ENCODE assay signal across 7 mouse cellular contexts in the genomic region with DNA sequence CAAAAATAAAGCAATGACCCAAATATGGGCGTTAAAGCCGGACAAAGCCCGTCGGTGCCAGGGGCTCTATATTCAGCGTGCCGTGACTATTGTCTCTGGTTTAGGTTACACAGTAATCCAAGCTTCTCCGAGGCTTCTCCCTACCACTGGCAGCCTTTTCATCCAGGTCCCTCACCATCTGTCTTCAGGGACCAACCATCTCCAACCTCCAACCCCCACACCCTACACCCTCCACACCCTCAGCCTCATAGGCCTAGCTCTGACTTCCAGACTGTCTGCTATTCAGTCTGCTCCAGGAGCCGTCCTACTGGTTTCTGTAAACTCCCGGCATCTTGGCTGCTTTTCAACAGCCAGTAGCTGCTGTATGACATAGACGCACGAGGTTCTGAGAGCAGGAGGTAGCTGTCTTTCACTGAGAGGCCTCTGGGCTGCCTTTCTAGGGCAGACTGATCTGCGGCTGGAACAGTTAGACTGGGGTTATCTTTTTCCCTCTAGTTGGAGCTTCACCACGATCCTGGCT. TPM values are rescaled to one million over a fixed set of nuclear protein-coding genes. Genes with fewer than 3 reads are reported as not detected.
DNase-seq lines count a peak whose midpoint lies in the region; ATAC-seq and TF ChIP-seq lines count a peak whose summit lies in the region.

No protein-coding gene starts in this region.

- TF ChIP-seq EP300 in MEL (IDR thresholded peaks at IDR 0.05; ENCODE audit: low read depth in 1 of 2, low read length in 2 of 2) = no peak

- TF ChIP-seq RAD21 in MEL (IDR thresholded peaks at IDR 0.05; ENCODE audit: low read depth, low read length) = no peak

- TF ChIP-seq CTCF in MEL (IDR thresholded peaks at IDR 0.05 in 2 of 3, conservative IDR thresholded peaks at IDR 0.05 in 1 of 3; ENCODE audit: control insufficient read depth in 1 of 3, insufficient read depth in 1 of 3, low read depth in 2 of 3, low read length in 3 of 3, poor library complexity in 1 of 3, severe bottlenecking in 1 of 3) = no peak
- TF ChIP-seq CTCF in cerebellum, adult 2 months (IDR thresholded peaks at IDR 0.05; ENCODE audit: borderline replicate concordance, insufficient read depth, low read depth, low read length) = no peak
- no peak; the same call in 1 of the 2 replicates for TF ChIP-seq CTCF in left cerebral cortex, adult 2 months (IDR thresholded peaks at IDR 0.05)

- peak overlapping the region; percentile 85 for H3K9ac ChIP-seq in MEL (ENCODE audit: control insufficient read depth, low read depth, low read length, poor library complexity, severe bottlenecking)
- H3K9ac ChIP-seq in hindbrain, embryonic 14.5 days = peak overlapping the region; percentile 83

- TF ChIP-seq POLR2A in MEL (IDR thresholded peaks at IDR 0.05; ENCODE audit: control insufficient read depth in 1 of 2, insufficient read depth in 1 of 2, low read depth in 1 of 2, low read length in 2 of 2, poor library complexity in 1 of 2) = no peak; a peak in 1 of 4 replicates
- 0 out of 2 replicates have a peak, but pooled peaks have one; percentile 20 for TF ChIP-seq POLR2A in cerebellum, adult 2 months (IDR thresholded peaks at IDR 0.05; ENCODE audit: borderline replicate concordance, insufficient read depth, low read length)

- peak; percentile 36; the same call in 1 of the 2 replicates for ATAC-seq in hindbrain, embryonic 14.5 days (ENCODE audit: low FRiP score)

- peaks cover 2% of the 10 kb centered on the region; the same call in 1 of the 2 replicates for H3K79me2 ChIP-seq in MEL (ENCODE audit: control insufficient read depth, insufficient read depth, low read length, poor library complexity)

- peaks cover 14 to 68% of the 10 kb centered on the region in 2 experiments for H3K4me1 ChIP-seq in MEL (ENCODE audit: control insufficient read depth in 1 of 2, insufficient read depth in 2 of 2, low read length in 2 of 2)
- peaks cover 8% of the 10 kb centered on the region for H3K4me1 ChIP-seq in cerebellum, adult 2 months (ENCODE audit: control insufficient read depth, insufficient read depth, low read length)
- H3K4me1 ChIP-seq in hindbrain, embryonic 14.5 days (replicated peaks; ENCODE audit: control insufficient read depth, insufficient read depth, low read length) = peaks cover 44% of the 10 kb centered on the region

- H3K9me3 ChIP-seq in MEL (replicated peaks; ENCODE audit: insufficient read depth, low read length) = no peaks in the 10 kb centered on the region
- no peaks in the 10 kb centered on the region for H3K9me3 ChIP-seq in hindbrain, embryonic 14.5 days (ENCODE audit: control insufficient read depth, low read length)

- peak overlapping the region; percentile 52 to 63; a peak in 3 of 4 replicates for H3K4me3 ChIP-seq in MEL (ENCODE audit: control insufficient read depth in 1 of 2, insufficient read depth in 1 of 2, low read depth in 2 of 2, low read length in 2 of 2)
- no peak overlapping the region for H3K4me3 ChIP-seq in cerebellum, adult 2 months (replicated peaks; ENCODE audit: insufficient read depth, low read depth, low read length)
- no peak overlapping the region for H3K4me3 ChIP-seq in hindbrain, embryonic 14.5 days (replicated peaks; ENCODE audit: low read length)
- H3K4me3 ChIP-seq in left cerebral cortex, adult 2 months = peak overlapping the region; percentile 47; the same call in 1 of the 2 replicates

- H3K27me3 ChIP-seq in MEL (ENCODE audit: control insufficient read depth in 1 of 2, insufficient read depth in 2 of 2, low read length in 2 of 2) = no peaks in the 10 kb centered on the region
- no peaks in the 10 kb centered on the region for H3K27me3 ChIP-seq in cerebellum, adult 2 months (ENCODE audit: control insufficient read depth, insufficient read depth, low read length)
- H3K27me3 ChIP-seq in hindbrain, embryonic 14.5 days (ENCODE audit: control insufficient read depth, insufficient read depth, low read length) = no peaks in the 10 kb centered on the region

- peak overlapping the region; percentile 81 for H3K27ac ChIP-seq in MEL (ENCODE audit: control insufficient read depth, low read depth, low read length)
- peak overlapping the region; percentile 94 for H3K27ac ChIP-seq in cerebellum, adult 2 months (ENCODE audit: insufficient read depth, low read length)
- peak overlapping the region; percentile 99 for H3K27ac ChIP-seq in hindbrain, embryonic 14.5 days
- H3K27ac ChIP-seq in left cerebral cortex, adult 2 months = peak overlapping the region; percentile 99

- 10% methylated on average over 13 of the region's 13 CpGs for WGBS in cerebellum, adult 2 months
- 5% methylated on average over 13 of the region's 13 CpGs for WGBS in hindbrain, embryonic 14.5 days

- H3K4me2 ChIP-seq in hindbrain, embryonic 14.5 days (replicated peaks) = peak overlapping the region; percentile 91

- DNase-seq in MEL (ENCODE audit: low read depth, low spot score) = peak; percentile 85
- peak; percentile 62 to 65 for DNase-seq in cerebellum, adult 2 months
- DNase-seq in frontal cortex, adult 2 months (ENCODE audit: extremely low spot score in 1 of 2, low spot score in 1 of 2) = peak; percentile 61 to 78
- DNase-seq in hindbrain, embryonic 14.5 days (ENCODE audit: low spot score) = peak; percentile 75
- DNase-seq in left cerebral cortex, adult 2 months (ENCODE audit: extremely low spot score in 1 of 2, low spot score in 2 of 2) = peak; percentile 51 to 66
- DNase-seq in lung, postnatal 25 days (ENCODE audit: low spot score) = peak; percentile 83
- peak; percentile 53 to 76 for DNase-seq in right cerebral cortex, postnatal 36 days (ENCODE audit: low spot score in 2 of 2)

- H3K36me3 ChIP-seq in MEL (ENCODE audit: control insufficient read depth in 1 of 2, insufficient read depth in 2 of 2, low read length in 2 of 2) = peaks cover 0 to 49% of the 10 kb centered on the region in 2 experiments; a peak in 2 of 4 replicates
- H3K36me3 ChIP-seq in hindbrain, embryonic 14.5 days (replicated peaks; ENCODE audit: control insufficient read depth, insufficient read depth) = no peaks in the 10 kb centered on the region

- intact Hi-C loops in left cerebral cortex, adult 2 months (cut with DNase I) = loop anchor here (10.0 kb wide), 1 partner anchor 779 kb away; a partner anchor contains a TSS

TF ChIP-seq in MEL, 35 proteins besides CTCF, POLR2A, EP300 and RAD21:
- TF ChIP-seq POLR2AphosphoS2 (IDR thresholded peaks at IDR 0.05; ENCODE audit: low read length) (no peak), MAX (IDR thresholded peaks at IDR 0.05; ENCODE audit: low read length) (peak; percentile 36; the same call in 1 of the 2 replicates), UBTF (IDR thresholded peaks at IDR 0.05; ENCODE audit: borderline replicate concordance, insufficient read depth, low read depth, low read length) (no peak), MXI1 (IDR thresholded peaks at IDR 0.05; ENCODE audit: low read depth, low read length) (peak; percentile 96), SIN3A (IDR thresholded peaks at IDR 0.05; ENCODE audit: low read length) (peak; percentile 35), CHD2 (IDR thresholded peaks at IDR 0.05; ENCODE audit: low read length) (no peak), ZMIZ1 (IDR thresholded peaks at IDR 0.05; ENCODE audit: low read depth, low read length) (no peak), TBP (IDR thresholded peaks at IDR 0.05; ENCODE audit: low read depth, low read length) (peak; percentile 59; the same call in 1 of the 2 replicates)

RNA-seq across cellular contexts. Expression of a gene that starts 9.2 kb away (rescaled TPM):
- not detected in 2 replicates for total RNA-seq in MEL (2012; rRNA removed)
- polyA plus RNA-seq in MEL (2012; ENCODE audit: insufficient read depth in 1 of 2, insufficient read length in 2 of 2, low read depth in 1 of 2, low replicate concordance in 2 of 2, missing spikeins in 1 of 2) = not detected
- polyA plus RNA-seq in cerebellum, adult 2 months (2012; rRNA removed) = not detected in 2 replicates
- not detected in 2 replicates for polyA plus RNA-seq in frontal cortex, adult 2 months (2012; rRNA removed)
- polyA plus RNA-seq in hindbrain, embryonic 14.5 days (2014; fragmentation: Nextera tagmentation; extraction: Ambion mirVana) = not detected in 2 replicates
- not detected for total RNA-seq in left cerebral cortex, adult 2 months (2021)

RNA-seq across cellular contexts. Expression of a gene that starts 9.3 kb away (rescaled TPM):
- not detected in 2 replicates for total RNA-seq in MEL (2012; rRNA removed)
- not detected for polyA plus RNA-seq in MEL (2012; ENCODE audit: insufficient read depth in 1 of 2, insufficient read length in 2 of 2, low read depth in 1 of 2, low replicate concordance in 2 of 2, missing spikeins in 1 of 2)
- 1.6 and 1.8 TPM in 2 replicates for polyA plus RNA-seq in cerebellum, adult 2 months (2012; rRNA removed)
- 0.38 and 0.54 TPM in 2 replicates for polyA plus RNA-seq in frontal cortex, adult 2 months (2012; rRNA removed)
- not detected in 2 replicates for polyA plus RNA-seq in hindbrain, embryonic 14.5 days (2014; fragmentation: Nextera tagmentation; extraction: Ambion mirVana)
- total RNA-seq in left cerebral cortex, adult 2 months (2021) = not detected

Comparison
In these comparisons a context has a peak if more than half of its experiments do, and no peak if none do; other contexts are left out.
1. H3K4me3 ChIP-seq: peak in MEL (2 of 2) and left cerebral cortex, adult 2 months (single experiment); none in cerebellum, adult 2 months (single experiment) and hindbrain, embryonic 14.5 days (single experiment).
2. Peak in every context shown above with its lines, with median percentiles within 50 percentile points of each other: DNase-seq and H3K27ac ChIP-seq.